Mouse (Mus musculus): ENCODE measurements at regions not wholly inside any gene's neighbourhood (a gene's known extent, or its start where the extent isn't known, plus 50 kb on each side); places are given as distances from the start of the nearest gene placed in this dataset.
"Not testable (repeated sequence)": the region's sequence is repeated elsewhere in the genome, so short reads cannot be mapped to it uniquely, and the experiment has no call there.

DNA sequence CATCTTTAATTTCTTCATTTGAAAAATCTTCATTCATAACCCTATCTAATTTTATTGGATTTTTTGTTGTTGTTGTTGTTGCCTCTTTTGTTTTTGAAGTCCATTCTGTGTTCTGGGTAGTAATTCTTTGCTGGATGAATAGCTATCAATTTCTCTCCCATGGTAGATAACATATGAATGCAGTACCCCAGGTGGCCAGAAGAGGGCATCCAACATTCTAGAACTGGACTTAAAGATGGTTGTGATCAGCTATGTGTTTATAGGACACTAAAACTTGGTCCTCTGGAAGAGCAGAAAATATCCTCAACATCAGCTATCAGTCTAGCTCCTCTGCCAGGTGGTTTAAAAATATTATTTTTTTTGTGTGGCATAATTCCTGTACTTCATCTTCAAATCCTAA, 73.0 kb downstream of the Prl2c3 start:
- peak in 1 of 2 experiments; percentile 41 for DNase-seq (ENCODE audit: inconsistent age in 2 of 2, low spot score in 1 of 2)

DNA sequence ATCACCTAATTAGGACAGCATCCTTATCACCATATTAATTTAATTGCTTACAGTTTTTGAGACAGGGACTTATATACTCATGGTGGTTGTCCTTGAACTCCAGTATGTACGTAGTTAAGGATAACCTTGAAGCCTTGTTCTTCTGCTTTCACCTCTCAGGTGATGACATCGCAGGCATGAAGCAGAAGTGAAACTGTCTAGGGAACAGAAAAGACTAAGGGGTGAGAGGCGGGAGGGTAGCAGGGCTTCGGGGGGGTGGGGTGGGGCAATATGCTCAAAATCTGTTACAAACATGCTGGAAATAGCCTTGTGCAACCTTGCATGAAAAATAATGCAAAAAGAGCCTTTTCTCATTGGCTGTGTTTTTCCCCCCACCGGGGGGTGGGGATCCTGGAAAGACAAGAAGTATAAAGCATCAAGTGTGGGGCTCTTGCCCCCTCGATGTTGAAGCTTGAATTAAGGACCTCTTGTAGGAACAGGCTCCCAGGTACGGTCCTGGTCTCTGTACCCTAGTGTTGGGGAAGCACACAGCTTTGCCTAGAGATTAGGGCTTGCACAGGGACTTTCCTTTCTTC, 81.8 kb downstream of the Prl2c3 start:
- not testable (repeated sequence) for DNase-seq (ENCODE audit: inconsistent age in 2 of 2, low spot score in 1 of 2)

DNA sequence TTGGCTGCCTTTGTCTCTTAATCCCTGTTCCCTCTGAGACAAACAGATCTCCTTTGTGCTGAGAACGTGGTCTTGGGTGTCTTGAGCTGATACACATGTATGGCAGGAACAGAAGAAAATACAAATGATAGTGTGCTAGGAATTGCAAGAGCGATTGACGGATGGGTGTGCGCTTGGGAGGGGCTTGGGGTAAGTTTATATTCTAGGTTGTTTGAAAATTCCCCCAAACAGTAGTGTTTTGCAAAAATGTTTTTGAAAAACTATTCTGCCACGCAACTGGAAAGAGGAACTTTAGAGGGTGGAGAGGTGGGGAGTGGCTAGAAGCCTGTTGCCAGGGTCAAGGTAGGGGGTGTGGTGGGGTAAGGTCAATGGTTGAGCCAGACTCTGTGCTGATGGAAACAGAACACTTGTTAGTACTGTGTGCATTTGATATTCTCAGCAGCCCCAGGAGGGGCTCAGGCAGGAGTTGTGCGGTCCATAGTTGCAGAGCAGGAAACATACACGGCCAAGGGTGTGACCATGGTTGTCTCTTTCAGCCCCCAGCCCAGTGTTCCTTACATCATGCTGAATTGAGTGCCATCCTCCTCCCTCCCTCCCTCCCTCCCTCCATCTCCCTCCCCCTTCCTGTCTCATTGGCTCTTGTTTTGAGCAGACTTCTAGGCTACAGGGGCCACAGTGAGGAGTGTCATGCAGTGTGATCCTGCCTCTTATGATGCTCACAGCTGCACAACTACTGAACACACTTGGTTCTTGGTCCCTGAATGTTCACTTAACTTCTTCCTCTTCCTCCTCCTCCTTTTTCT, 88.2 kb downstream of the Prl2c3 start:
- no peak for DNase-seq (ENCODE audit: inconsistent age in 2 of 2, low spot score in 1 of 2)

DNA sequence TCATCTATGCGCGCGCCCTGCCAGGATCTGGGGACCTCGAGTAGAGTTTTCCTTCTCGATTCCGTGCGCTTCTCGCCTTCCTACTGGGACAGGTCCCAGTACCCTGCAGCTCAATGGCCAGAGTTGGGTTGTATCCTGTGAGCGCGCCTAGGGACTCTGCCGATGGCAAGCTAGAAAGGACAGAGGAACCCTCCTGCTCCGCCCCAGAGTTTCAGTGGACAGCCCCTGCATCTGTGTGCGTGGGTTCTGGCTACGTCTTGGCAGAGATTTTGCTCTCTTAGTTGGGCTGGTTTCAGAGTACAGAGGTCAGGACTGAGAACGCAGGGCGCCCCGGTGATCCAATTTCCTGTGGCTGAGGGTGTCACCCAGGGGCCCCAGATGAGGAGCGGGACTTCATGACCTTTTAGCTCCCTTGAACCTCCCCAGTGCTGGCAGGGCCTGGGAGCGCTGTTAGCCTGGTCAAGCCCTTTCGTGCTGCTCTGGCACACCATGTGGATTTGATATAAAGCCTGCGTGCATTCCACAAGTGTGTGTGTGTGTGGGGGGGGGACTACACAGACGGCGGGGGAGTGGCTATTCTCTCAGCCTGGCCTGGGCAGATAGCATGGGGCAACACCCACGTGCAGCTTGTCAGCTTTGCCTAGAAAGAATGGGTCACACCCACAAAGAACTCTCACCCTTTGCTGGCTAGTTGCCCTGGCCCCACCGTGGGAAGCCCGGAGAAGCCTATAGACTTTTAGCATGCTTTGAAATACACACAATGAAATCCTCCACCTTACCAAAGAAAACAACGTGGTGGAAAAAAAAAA, 96.9 kb downstream of the Prl2c3 start:
- peak; percentile 14 to 52 for DNase-seq (ENCODE audit: inconsistent age in 2 of 2, low spot score in 1 of 2)

DNA sequence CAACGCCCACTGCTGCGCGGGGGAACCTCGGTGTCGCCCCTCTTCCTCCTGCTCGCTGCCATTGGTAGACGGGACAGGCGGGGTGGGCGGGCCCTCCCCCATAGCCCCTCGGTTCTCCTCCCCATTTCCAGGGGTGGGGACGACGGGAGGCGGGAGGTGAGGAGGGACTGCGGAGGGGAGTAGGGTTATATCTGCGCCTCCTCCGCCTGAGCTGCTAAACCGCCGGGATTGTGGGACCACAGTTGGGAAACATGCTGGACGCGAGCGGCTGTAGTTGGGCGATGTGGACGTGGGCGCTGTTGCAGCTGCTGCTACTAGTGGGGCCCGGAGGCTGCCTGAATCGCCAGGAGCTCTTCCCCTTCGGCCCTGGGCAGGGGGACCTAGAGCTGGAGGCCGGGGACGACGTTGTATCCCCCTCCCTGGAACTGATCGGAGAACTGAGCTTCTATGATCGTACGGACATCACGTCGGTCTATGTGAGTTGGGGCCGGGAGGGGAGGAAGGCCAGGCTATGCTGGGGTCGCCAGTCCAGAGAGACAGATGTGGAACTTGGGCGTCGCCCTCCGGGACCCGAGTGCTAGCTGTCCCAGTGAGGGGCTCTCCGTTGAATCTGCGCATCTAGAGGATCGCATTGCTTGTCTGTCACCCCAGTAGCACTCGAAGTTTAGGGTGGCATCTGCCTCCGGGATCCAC, 97.6 kb downstream of the Prl2c3 start:
- DNase-seq (ENCODE audit: inconsistent age in 2 of 2, low spot score in 1 of 2): peak; percentile 23 to 55

DNA sequence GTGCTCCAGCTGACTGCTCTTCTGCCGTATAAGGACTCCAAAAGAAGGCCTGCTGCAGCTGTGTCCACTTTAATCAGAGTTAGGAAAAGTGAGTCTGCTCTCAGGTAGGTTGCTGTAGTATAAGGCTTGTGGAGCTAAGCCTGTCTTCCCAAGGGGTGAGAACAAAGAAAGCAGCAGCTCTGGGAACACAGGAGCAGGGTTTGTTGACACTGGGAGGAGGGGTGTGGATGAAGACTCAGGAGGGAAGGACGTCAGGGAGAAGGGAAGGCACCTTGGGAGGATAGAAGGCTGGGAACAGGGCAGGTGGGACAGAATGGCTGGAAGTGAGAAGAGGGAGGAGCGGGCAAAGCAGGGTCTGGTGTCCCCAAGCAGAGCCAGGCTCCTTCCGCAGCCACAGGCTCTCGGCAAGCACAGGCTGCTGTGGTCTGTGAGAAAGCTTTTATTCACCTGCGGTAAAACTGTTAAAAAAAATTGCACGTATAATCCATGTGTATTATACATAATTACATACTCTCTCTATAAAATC, 106.2 kb downstream of the Prl2c3 start:
- DNase-seq (ENCODE audit: inconsistent age in 2 of 2, low spot score in 1 of 2): not testable (repeated sequence)

DNA sequence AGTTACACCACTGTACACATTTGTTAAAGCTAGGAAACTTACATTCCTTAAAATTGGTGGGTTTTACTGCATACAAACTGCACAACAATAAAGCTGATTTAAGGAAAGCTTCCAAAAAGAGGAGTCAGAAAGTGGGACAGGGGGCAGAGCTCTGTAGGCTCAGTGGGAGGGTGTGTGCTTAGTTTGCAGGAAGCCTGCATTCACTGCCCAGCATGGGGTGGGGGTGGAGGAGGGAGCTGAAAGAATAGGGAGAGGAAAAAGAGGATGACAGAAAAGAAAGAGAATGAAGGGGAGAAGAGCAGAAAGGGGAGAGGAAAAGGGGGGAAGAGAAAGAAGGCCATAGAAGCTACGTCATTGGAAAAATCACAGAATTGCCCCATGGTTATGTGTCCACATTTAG, 111.1 kb downstream of the Prl2c3 start:
- DNase-seq (ENCODE audit: inconsistent age in 2 of 2, low spot score in 1 of 2): not testable (repeated sequence)

DNA sequence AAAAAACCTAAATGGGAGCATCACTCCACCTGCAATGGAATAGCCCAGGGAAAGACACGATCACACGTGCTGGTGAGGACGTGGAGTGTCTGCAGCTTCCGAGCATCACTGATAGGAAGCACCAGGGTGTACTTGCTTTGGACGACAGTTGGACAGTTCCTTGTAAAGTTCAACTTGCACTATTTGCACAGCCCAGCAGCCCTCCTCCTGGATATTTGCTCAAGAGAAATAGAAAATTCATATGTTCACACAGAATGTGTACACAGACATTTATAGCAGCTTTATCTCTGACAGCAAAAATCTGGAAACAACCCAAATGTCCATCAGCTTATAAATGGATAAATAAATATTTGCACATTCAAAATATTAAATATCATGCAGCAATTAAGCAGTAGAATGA, 111.7 kb downstream of the Prl2c3 start:
- DNase-seq (ENCODE audit: inconsistent age in 2 of 2, low spot score in 1 of 2): not testable (repeated sequence)

DNA sequence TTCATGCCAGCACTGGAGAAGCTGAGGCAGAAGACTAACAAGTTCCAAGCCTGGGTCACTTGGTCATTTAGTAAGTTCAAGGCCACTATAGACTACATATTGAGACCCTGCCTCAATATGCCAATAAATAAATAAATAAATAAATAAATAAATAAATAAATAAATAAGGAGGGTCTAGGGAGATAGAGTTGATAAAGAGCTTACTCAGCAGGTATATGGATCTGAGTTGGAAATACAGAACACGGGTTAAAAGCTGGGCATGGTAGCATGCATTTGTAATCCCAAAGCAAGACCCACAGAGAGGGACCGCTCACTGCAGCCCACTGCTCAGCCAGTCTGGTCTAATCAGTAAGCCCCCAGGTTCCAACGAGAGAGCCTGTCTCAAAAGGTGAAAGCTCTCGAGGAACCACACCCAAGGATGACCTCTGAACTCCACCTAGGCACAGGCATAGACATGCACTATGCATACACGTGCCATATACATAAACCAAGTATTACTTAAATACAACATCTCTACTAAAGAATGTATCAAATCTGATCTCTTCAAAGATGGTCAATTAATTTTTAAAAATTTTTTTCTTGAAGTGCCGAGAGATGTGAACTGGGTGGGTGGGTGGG, 115.4 kb downstream of the Ero1lb start:
- DNase-seq (ENCODE audit: inconsistent age in 2 of 2, low spot score in 1 of 2): not testable (repeated sequence)

DNA sequence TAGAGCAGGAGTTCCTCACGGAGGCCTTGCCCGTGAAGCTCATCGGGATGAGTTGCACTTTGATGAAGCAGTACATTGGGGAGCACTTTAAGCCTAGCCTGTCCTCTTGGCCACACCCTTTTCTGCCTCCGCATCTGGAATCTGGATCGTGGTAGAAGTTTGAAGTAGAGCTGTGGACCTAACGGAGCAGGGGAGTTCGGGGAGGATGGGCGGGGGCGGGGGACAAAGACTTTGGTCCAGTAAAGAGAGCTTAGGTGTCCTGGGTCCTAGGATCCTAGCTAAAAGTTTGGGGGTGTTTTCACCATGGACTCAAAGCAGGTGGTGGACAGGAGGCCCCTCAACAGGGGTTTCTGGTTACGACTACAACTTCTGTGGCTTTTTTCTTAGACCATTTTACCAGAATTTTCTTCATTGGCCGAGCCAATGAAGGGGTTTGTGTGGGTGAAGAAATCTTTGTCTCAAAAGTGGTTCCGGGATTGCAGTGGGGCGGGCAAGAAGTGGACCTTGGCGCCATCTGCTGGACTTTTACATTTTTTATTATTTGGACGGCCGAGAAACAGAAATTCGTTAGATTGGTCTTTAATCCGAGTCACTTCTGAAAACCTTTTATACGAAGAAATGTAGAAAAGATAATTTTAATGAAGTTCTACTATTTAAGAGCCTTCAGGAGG, 114.7 kb downstream of the Ero1lb start:
- peak; percentile 53 to 89 for DNase-seq (ENCODE audit: inconsistent age in 2 of 2, low spot score in 1 of 2)

DNA sequence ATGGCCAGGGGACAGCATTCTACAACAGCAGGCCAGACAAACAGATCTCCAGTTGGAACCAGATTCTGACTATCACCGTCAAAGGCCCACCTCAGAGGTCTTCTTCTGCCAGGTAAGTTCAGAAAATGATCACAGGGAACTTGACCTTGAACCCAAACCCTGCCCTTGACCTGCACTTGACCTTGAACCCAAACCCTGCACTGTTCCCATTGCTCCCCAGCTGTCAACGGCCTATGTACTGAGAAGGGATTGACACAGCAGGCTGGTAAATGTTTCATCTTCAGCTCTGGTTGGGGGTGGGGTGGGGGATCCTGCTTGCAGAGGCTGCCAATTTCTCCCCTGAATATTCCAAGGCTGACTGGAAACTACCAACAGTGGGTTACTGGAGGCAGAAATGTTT, 111.7 kb downstream of the Ero1lb start:
- DNase-seq (ENCODE audit: inconsistent age in 2 of 2, low spot score in 1 of 2): no peak

DNA sequence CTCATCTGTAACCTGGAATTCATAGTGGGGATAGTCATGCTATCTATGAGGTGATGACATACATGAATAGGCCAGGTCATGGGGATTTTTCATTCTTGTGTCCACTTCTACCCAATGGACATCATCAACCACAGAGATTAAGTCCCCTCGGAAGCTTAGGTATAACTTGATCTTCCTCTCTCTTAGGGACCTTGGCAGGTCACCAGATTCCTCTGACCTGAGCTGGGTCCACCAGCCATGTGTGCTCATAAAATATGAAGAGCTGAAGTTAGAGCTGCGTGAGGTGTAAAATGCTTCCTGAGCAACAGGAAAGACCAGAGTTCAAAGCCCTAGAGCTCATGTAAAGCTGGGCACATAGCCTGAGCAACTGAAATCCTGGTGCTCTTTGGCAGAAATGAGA, 105.3 kb downstream of the Ero1lb start:
- DNase-seq (ENCODE audit: inconsistent age in 2 of 2, low spot score in 1 of 2): not testable (repeated sequence)

DNA sequence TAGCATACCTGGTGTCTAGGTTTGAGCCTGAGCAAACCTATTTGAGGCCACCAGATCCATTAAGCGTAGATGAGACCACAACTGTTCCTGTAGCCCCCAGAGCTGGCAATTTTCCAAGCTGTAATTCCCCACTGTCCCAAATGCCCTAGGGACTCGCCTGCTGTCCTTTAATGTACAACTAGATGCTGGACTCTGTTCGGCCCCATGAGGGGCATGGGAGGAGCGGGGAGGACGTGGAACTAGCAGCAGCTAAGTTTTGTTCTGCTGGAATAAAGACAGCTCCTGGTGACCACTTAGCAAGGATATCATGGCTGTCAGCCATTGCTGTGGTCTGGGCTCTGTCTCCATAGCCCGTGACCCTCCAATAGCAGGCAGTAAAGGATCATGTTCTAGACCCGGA, 103.1 kb downstream of the Ero1lb start:
- DNase-seq (ENCODE audit: inconsistent age in 2 of 2, low spot score in 1 of 2): not testable (repeated sequence)

DNA sequence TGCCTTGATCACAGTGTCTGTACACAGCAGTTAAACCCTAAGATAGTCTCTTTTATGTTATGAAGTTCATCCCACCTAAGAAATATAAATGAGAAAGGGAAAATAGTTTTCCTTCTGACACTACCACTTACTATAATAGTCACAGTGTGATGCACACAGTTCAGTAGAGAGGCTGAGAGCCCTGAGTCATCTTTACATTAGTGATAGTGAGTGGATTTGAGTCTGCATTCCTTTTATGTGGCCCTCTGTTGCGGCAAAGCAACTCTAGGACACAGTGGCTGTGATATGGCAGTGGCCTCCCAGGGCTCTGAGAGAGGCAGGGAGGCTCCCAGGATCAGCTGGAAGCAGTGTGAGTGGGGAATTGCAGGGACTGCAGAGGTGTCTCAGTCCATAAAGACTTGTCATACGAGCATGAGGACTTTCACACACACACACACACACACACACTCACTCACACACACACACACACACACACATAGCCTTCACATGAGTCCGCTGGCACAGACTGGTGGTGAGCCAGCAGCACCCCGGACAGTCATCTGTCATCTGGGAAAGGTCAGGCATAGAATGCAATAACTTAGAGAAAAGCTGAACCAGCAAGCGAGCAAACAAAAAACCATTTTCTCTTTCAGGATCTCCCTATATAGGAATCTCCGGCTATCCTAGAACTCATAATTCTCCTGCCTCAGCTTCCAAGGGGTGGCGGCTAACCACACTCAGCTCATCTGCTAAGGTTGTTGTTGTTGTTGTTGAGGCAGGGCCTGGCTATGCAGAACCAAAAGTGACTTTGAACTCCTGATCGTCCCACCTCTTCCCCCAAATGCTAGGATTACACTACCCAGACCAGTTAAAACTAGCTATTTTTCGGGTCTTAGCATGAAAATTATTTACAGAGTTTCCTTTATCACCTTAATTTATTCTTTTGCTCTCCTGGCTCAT, 102.3 kb downstream of the Ero1lb start:
- DNase-seq (ENCODE audit: inconsistent age in 2 of 2, low spot score in 1 of 2): peak; percentile 79 to 90

DNA sequence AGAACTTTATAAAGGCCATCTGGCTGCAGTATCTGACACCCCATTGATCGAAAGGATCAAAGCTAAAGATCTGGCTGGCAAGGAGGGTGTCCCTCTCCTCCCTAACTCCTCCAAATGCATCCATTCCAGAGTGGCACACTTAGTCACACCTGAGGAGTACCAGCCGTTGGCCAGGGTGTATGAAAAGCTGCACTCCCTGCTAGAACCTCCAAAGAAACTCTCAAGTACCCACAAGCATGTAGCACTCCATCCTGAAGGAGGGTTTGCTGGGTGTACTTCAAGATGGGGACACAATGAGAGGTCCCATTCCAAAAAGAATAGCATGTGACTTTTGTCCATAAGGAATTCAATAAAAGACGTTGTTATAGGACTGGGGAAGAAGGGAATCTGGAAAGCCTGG, 100.4 kb downstream of the Ero1lb start:
- DNase-seq (ENCODE audit: inconsistent age in 2 of 2, low spot score in 1 of 2): not testable (repeated sequence)
